Mouse (Mus musculus): ENCODE measurements at regions not wholly inside any gene's neighbourhood (a gene's known extent, or its start where the extent isn't known, plus 50 kb on each side); places are given as distances from the start of the nearest gene placed in this dataset.

DNA sequence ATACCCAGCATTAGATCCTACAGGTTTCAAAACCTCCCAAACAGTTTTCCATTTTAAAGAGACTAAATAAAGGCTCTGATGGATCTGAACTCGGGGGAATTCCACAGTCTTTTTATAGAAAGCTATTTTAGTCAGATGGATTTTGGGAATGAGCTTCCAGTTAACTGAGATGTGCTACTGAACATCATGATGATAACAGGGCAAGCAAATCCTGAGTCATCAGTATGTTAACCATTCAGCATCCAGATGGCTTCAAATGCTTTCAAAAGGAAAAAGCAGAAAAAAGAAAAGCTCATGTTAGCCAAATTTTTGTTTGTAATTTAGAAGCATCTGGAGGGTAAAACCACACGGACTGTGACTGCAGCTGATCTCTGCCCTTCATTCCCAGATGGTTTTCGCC lies 766.7 kb downstream of the Efnb2 start:
- Histone ChIP-seq H3K4me1 (replicated peaks; ENCODE audit: low read depth, low read length) (no peaks in the 10 kb centered on the region), H3K4me3 (replicated peaks; ENCODE audit: low read length) (no peak overlapping the region), H3K36me3 (ENCODE audit: insufficient read depth, low read length) (no peaks in the 10 kb centered on the region), H3K9me3 (ENCODE audit: low read length) (no peaks in the 10 kb centered on the region), H3K27me3 (ENCODE audit: insufficient read depth, low read length) (no peaks in the 10 kb centered on the region)
- TF ChIP-seq NANOG (IDR thresholded peaks at IDR 0.05; ENCODE audit: borderline replicate concordance, low read length) (no peak), CTCF (conservative IDR thresholded peaks at IDR 0.05; ENCODE audit: low read length) (no peak), POU5F1 (IDR thresholded peaks at IDR 0.05; ENCODE audit: borderline replicate concordance, low read length) (no peak)

DNA sequence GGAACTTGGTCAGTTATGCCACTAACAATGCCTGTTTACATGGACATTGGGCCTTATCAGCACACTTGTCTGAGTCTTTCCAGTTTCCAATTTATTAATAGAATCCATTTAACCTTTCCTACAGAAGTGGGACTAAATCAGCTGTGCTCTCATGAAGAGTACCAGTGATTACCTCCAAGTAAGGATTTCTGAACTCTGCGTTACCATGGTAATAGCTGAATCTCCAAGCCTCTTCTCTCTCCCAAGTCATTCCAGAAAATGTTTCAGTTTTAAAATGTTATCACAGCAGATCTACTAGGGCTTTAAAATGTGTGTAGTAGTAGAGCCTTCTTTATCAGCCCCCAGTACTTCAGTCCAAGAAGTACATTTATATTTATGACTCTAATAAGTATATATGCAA lies 807.9 kb downstream of the Efnb2 start:
- H3K27me3 ChIP-seq (ENCODE audit: insufficient read depth, low read length), result no peaks in the 10 kb centered on the region
- no peak for TF ChIP-seq NANOG (IDR thresholded peaks at IDR 0.05; ENCODE audit: borderline replicate concordance, low read length)
- no peaks in the 10 kb centered on the region for H3K4me1 ChIP-seq (replicated peaks; ENCODE audit: low read depth, low read length)
- H3K4me3 ChIP-seq (replicated peaks; ENCODE audit: low read length), result no peak overlapping the region
- no peaks in the 10 kb centered on the region for H3K36me3 ChIP-seq (ENCODE audit: insufficient read depth, low read length)
- peaks cover 13% of the 10 kb centered on the region; the same call in 1 of the 2 replicates for H3K9me3 ChIP-seq (ENCODE audit: low read length)

DNA sequence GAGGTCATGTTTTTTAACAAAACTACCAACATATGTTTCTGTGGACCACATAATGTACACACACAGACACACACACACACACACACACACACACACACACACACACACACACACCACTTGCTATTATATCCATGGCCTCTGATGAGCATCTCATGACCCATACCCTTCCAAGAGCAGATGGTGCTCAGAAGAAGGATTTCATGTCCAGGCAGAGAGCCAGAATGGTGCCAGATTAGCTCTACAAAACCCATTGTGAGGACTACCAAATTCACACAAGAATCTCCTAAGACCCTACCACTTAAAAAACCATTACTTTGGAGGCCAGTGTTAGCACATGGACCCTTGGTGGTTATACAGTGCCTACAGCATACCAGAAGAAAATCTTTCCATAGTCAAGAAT lies 810.5 kb downstream of the Efnb2 start:
- Histone ChIP-seq H3K4me3 (replicated peaks; ENCODE audit: low read length) (no peak overlapping the region), H3K27me3 (ENCODE audit: insufficient read depth, low read length) (no peaks in the 10 kb centered on the region), H3K9me3 (ENCODE audit: low read length) (peaks cover under 1% of the 10 kb centered on the region; the same call in 1 of the 2 replicates), H3K4me1 (replicated peaks; ENCODE audit: low read depth, low read length) (no peaks in the 10 kb centered on the region), H3K36me3 (ENCODE audit: insufficient read depth, low read length) (no peaks in the 10 kb centered on the region)
- no peak for TF ChIP-seq POU5F1 (IDR thresholded peaks at IDR 0.05; ENCODE audit: borderline replicate concordance, low read length)

DNA sequence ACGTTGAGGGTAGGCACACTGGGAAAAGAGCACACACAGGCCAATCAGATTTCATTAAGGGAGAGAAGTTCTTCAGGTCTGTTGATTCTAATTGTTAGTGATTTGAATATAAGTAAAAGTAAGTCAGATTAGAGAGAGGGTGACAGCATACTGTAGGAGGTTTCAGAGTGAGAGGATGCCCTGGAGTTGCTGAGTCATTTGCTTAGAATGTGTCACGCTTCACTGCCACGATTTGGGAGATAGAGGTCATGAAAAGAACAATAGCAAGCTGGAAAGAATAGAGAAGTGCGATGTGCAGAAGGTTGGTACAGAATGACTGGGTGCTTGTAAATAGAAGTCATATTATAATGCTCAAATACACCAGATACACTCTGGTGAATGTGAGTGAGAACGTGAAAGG lies 829.1 kb downstream of the Efnb2 start:
- Histone ChIP-seq H3K4me1 (replicated peaks; ENCODE audit: low read depth, low read length) (no peaks in the 10 kb centered on the region), H3K27me3 (ENCODE audit: insufficient read depth, low read length) (no peaks in the 10 kb centered on the region), H3K4me3 (replicated peaks; ENCODE audit: low read length) (no peak overlapping the region), H3K9me3 (ENCODE audit: low read length) (peaks cover 29% of the 10 kb centered on the region), H3K36me3 (ENCODE audit: insufficient read depth, low read length) (no peaks in the 10 kb centered on the region)
- TF ChIP-seq NANOG (IDR thresholded peaks at IDR 0.05; ENCODE audit: borderline replicate concordance, low read length) (no peak), POU5F1 (IDR thresholded peaks at IDR 0.05; ENCODE audit: borderline replicate concordance, low read length) (no peak), CTCF (conservative IDR thresholded peaks at IDR 0.05; ENCODE audit: low read length) (no peak)

DNA sequence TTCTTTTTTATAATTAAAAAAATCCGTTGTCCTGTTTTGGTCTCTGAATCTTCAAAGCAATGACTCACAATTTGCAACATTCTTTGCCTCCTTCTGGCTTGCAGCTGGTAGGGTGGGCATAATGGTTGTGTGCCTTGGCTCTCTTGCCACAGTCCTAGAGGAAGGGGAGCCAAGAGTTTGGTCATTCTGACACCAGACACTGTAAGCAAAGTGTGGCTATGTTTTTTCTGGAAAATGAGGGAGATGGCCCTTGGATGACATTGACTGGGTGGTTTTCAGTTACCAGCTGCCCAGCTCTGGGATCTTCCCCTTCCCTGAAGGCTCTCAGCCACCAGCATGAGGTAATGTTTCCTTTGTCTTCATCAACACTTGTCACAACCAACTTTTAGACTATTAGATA lies 833.2 kb downstream of the Efnb2 start:
- Histone ChIP-seq H3K4me1 (replicated peaks; ENCODE audit: low read depth, low read length) (no peaks in the 10 kb centered on the region), H3K27me3 (ENCODE audit: insufficient read depth, low read length) (no peaks in the 10 kb centered on the region), H3K9me3 (ENCODE audit: low read length) (peaks cover 29% of the 10 kb centered on the region), H3K4me3 (replicated peaks; ENCODE audit: low read length) (no peak overlapping the region), H3K36me3 (ENCODE audit: insufficient read depth, low read length) (no peaks in the 10 kb centered on the region)
- TF ChIP-seq CTCF (conservative IDR thresholded peaks at IDR 0.05; ENCODE audit: low read length), result no peak
- no peak for TF ChIP-seq NANOG (IDR thresholded peaks at IDR 0.05; ENCODE audit: borderline replicate concordance, low read length)
- TF ChIP-seq POU5F1 (IDR thresholded peaks at IDR 0.05; ENCODE audit: borderline replicate concordance, low read length), result no peak

DNA sequence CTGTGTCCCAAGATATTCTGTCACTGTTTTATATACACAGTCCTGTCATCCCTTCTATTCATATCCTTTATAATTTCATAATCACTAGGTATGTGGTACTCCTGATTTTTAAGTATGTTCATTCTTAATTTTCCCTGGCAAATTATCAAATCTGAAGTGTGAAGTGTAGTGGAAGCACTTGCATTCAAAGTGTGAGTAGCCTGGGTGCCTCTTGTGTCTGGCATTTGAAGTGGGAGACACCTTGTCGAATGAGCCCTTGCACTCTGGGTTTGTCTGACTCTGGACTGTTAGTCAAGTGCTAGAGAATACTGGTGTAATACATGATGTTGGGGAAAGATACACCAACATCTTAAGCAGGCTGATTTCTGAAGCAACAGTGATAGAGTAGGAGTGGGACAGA lies 852.6 kb downstream of the Efnb2 start:
- no peaks in the 10 kb centered on the region for H3K36me3 ChIP-seq (ENCODE audit: insufficient read depth, low read length)
- no peaks in the 10 kb centered on the region for H3K27me3 ChIP-seq (ENCODE audit: insufficient read depth, low read length)
- H3K4me1 ChIP-seq (replicated peaks; ENCODE audit: low read depth, low read length), result no peaks in the 10 kb centered on the region
- H3K4me3 ChIP-seq (replicated peaks; ENCODE audit: low read length), result no peak overlapping the region
- H3K9me3 ChIP-seq (ENCODE audit: low read length), result no peaks in the 10 kb centered on the region
- no peak for TF ChIP-seq CTCF (conservative IDR thresholded peaks at IDR 0.05; ENCODE audit: low read length)
- TF ChIP-seq POU5F1 (IDR thresholded peaks at IDR 0.05; ENCODE audit: borderline replicate concordance, low read length), result no peak
- no peak for TF ChIP-seq NANOG (IDR thresholded peaks at IDR 0.05; ENCODE audit: borderline replicate concordance, low read length)

DNA sequence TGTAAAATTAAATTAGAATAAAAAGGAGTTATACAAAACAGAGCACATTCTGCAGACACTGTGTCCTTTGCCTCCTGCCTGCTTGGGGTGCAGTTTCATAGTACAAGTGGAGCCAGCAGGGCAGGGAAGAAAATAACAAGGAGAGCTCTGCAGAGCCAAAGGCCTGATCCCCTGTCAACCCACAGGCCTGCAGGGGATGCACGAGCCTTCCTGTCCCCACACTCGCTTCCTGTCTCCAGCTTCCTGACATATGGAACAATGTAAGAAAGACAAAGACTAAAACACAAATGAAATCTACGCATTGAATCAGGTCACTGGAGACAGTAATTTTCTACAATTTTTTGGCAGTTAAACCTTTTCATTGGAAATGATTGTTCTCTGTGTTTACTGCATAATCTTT lies 861.8 kb downstream of the Efnb2 start:
- Histone ChIP-seq H3K36me3 (ENCODE audit: insufficient read depth, low read length) (no peaks in the 10 kb centered on the region), H3K27me3 (ENCODE audit: insufficient read depth, low read length) (no peaks in the 10 kb centered on the region), H3K4me1 (replicated peaks; ENCODE audit: low read depth, low read length) (no peaks in the 10 kb centered on the region), H3K4me3 (replicated peaks; ENCODE audit: low read length) (no peak overlapping the region), H3K9me3 (ENCODE audit: low read length) (no peaks in the 10 kb centered on the region)
- TF ChIP-seq CTCF (conservative IDR thresholded peaks at IDR 0.05; ENCODE audit: low read length) (no peak), NANOG (IDR thresholded peaks at IDR 0.05; ENCODE audit: borderline replicate concordance, low read length) (no peak), POU5F1 (IDR thresholded peaks at IDR 0.05; ENCODE audit: borderline replicate concordance, low read length) (no peak)

DNA sequence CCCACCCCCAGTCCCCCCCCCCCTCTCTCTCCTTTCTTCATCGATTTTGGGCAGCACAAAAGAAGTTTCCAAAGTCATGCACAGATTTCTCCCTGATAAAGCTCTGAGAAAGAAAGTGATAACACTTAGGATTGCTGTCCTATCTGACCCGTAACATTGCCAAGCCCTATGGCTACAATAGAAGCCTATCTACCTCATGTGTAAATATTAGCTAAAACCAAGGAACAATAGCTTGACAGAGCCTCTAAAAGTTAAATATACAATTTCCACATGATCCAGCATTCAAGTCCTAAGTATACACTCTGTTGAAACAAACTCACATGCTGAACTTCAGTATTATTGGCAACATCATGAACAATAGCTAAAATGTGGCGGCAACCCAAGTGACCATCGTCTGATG lies 864.9 kb downstream of the Efnb2 start:
- Histone ChIP-seq H3K9me3 (ENCODE audit: low read length) (no peaks in the 10 kb centered on the region), H3K4me1 (replicated peaks; ENCODE audit: low read depth, low read length) (no peaks in the 10 kb centered on the region), H3K36me3 (ENCODE audit: insufficient read depth, low read length) (no peaks in the 10 kb centered on the region), H3K4me3 (replicated peaks; ENCODE audit: low read length) (no peak overlapping the region), H3K27me3 (ENCODE audit: insufficient read depth, low read length) (no peaks in the 10 kb centered on the region)
- TF ChIP-seq POU5F1 (IDR thresholded peaks at IDR 0.05; ENCODE audit: borderline replicate concordance, low read length), result no peak

DNA sequence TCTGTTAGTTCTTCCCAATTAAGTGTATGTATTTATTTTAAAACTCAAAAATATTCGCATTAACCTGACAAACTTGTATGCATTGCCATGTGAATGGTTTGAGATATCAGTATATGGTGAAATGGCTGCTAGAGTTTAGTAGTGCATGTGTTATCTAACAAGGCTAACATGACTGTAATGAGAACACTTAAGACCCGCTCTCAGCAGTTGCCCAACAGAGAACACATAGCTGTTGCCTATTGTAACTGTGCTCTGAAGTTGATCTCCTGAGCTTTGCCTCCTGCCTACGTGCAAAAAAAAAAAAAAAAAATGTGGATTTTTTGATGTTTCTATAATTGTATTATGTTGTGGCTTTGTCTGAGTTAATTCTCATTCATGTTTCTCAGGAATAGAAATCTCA lies 897.2 kb downstream of the Efnb2 start:
- TF ChIP-seq CTCF (conservative IDR thresholded peaks at IDR 0.05; ENCODE audit: low read length) (no peak), POU5F1 (IDR thresholded peaks at IDR 0.05; ENCODE audit: borderline replicate concordance, low read length) (no peak), NANOG (IDR thresholded peaks at IDR 0.05; ENCODE audit: borderline replicate concordance, low read length) (no peak)
- H3K27me3 ChIP-seq (ENCODE audit: insufficient read depth, low read length), result no peaks in the 10 kb centered on the region
- H3K4me1 ChIP-seq (replicated peaks; ENCODE audit: low read depth, low read length), result no peaks in the 10 kb centered on the region
- H3K36me3 ChIP-seq (ENCODE audit: insufficient read depth, low read length), result no peaks in the 10 kb centered on the region
- H3K9me3 ChIP-seq (ENCODE audit: low read length), result no peaks in the 10 kb centered on the region
- no peak overlapping the region for H3K4me3 ChIP-seq (replicated peaks; ENCODE audit: low read length)

All from E14TG2a.4 (cell line).